Mouse (Mus musculus) intestine, postnatal 0 days (tissue): ENCODE data around the gene Tjp3. TPM values are rescaled to one million over a fixed set of nuclear protein-coding genes. Genes with fewer than 3 reads are reported as not detected.
A peak's percentile ranks its signal among the peaks of the same experiment; 100 is the strongest.

ENCODE experiments used
- ATAC-seq: fragments of 200-750 bp; cut with Nextera tagmentation; 2 replicates; pipeline ENCODE4 v1.8.0; 2017; ENCODE audit warnings: mild to moderate bottlenecking, moderate TSS enrichment, moderate library complexity
- H3K27ac ChIP-seq: fragments of 300-500 bp; sonication (generic); 2 replicates; pipeline ENCODE4 v1.5.1; 2014; ENCODE audit warnings: mild to moderate bottlenecking, low read depth, low read length, moderate library complexity
- H3K27me3 ChIP-seq: fragments of 300-500 bp; sonication (generic); replicated peaks from 2 replicates; pipeline ENCODE4 v1.6.1; 2014; ENCODE audit warnings: low read length, mixed read lengths; ENCODE audit not compliant: control insufficient read depth, insufficient read depth
- H3K36me3 ChIP-seq: fragments of 300-500 bp; sonication (generic); 2 replicates; pipeline ENCODE4 v1.6.1; 2014; ENCODE audit warnings: mild to moderate bottlenecking, moderate library complexity; ENCODE audit not compliant: control insufficient read depth, insufficient read depth
- H3K4me1 ChIP-seq: fragments of 300-500 bp; sonication (generic); replicated peaks from 2 replicates; pipeline ENCODE4 v1.6.1; 2014; ENCODE audit warnings: antibody characterized with exemption, low read length, mixed read lengths; ENCODE audit not compliant: control insufficient read depth, insufficient read depth
- H3K4me2 ChIP-seq: fragments of 300-500 bp; sonication (generic); replicated peaks from 2 replicates; pipeline ENCODE4 v1.6.1; 2014; ENCODE audit warnings: low read depth, mild to moderate bottlenecking, moderate library complexity
- H3K4me3 ChIP-seq: fragments of 300-500 bp; sonication (generic); 2 replicates; pipeline ENCODE4 v1.5.1; 2014; ENCODE audit warnings: low read depth, low read length
- H3K9ac ChIP-seq: fragments of 300-500 bp; sonication (generic); 2 replicates; pipeline ENCODE4 v1.6.1; 2014; ENCODE audit warnings: mild to moderate bottlenecking, low read depth, low read length
- H3K9me3 ChIP-seq: fragments of 300-500 bp; sonication (generic); 2 replicates; pipeline ENCODE4 v1.6.1; 2016; ENCODE audit warnings: mixed run types; ENCODE audit not compliant: control insufficient read depth
- CTCF ChIP-seq: sonication (generic); IDR thresholded peaks from 2 replicates; pipeline ENCODE4 v1.5.1; 2016; ENCODE audit warnings: low read depth, mild to moderate bottlenecking, control low read depth, antibody characterized with exemption, moderate library complexity
- WGBS: fragments of 180-500 bp; shearing (Covaris S2); extraction: QIAGEN DNeasy Blood & Tissue Kit; methylation state at CpG from one replicate; pipeline ENCODE4 v1.1.7; 2014; 5-methylcytosine and 5-hydroxymethylcytosine counted together
- polyA plus RNA-seq: library from polyadenylated mRNA; unstranded; fragments of >200 nt; fragmentation: Nextera tagmentation; extraction: Ambion mirVana; gene quantifications from 2 replicates; pipeline ENCODE4 v1.2.1, GENCODE M21; 2015

Tjp3 gene
- polyA plus RNA-seq, 1 experiment from 2014 or later: 43.4 TPM

DNA sequence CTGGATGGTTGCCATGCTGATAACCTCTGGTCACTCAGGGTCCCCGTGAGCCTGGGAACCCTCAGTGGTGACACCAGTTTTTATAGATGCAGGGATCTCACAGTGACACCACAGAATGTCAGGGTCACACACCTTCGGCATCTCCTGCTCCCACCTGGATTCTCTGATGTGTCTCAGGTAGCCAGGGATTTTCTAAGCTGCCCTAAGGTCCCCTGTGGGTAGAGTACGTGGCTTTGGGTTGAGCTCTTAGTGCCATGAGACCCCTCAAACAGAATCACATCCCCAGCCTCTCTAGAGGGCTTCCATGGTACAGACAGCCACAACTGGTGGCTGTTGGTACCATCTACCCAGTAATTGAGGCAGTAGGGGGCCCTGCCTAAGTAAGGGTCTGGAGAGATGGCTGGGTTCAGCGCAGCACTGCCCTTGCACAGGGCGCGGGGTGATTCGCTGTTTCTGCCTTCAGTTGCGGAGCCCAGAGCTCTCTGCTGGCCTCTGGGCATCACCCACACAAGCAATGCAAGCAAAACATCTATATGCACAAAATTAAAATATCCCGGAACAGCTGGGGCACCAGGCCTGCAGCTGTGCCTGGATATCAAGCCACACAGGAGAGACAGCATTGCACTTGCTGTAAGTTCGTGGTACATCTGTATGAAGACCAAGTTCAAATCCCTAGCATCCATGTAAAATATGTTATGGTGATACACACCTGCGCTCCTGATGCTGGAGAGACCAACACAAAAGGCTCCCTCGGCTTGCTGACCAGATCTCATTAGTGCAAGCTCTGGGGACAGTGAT lies 54.7 kb downstream of the Tjp3 start:
- H3K27me3 ChIP-seq: peaks cover 15% of the 10 kb centered on the region; the same call in 1 of the 2 replicates
- 88% methylated on average over 12 of the region's 12 CpGs for WGBS

GRCm38 (mm10) chr10:81234206-81234605 lies 57.2 kb downstream of the Tjp3 start:
- peak overlapping the region; percentile 72; the same call in 1 of the 2 replicates for H3K4me3 ChIP-seq
- H3K9ac ChIP-seq: 0 out of 2 replicates have a peak overlapping the region, but pooled peaks have one; percentile 78
- WGBS: 70% methylated on average over 6 of the region's 6 CpGs
- no peak for ATAC-seq
- peak overlapping the region; percentile 72 for H3K4me2 ChIP-seq
- H3K27me3 ChIP-seq: peaks cover 14% of the 10 kb centered on the region; the same call in 1 of the 2 replicates
- no peaks in the 10 kb centered on the region for H3K9me3 ChIP-seq
- no peaks in the 10 kb centered on the region for H3K36me3 ChIP-seq
- peak overlapping the region; percentile 95 for H3K27ac ChIP-seq
- peaks cover 6% of the 10 kb centered on the region; the same call in 1 of the 2 replicates for H3K4me1 ChIP-seq
- peak; percentile 12; the same call in 1 of the 2 replicates for TF ChIP-seq CTCF

More for the DNA sequence above, 54.7 kb downstream of the Tjp3 start:
- no peaks in the 10 kb centered on the region for H3K36me3 ChIP-seq
- ATAC-seq: no peak
- H3K4me1 ChIP-seq: peaks cover 6% of the 10 kb centered on the region; the same call in 1 of the 2 replicates
- TF ChIP-seq CTCF: no peak
- H3K4me3 ChIP-seq: no peak overlapping the region
- H3K27ac ChIP-seq: no peak overlapping the region
- H3K9me3 ChIP-seq: no peaks in the 10 kb centered on the region
- no peak overlapping the region for H3K4me2 ChIP-seq
- H3K9ac ChIP-seq: no peak overlapping the region

GRCm38 (mm10) chr10:81233226-81233585 lies 58.2 kb downstream of the Tjp3 start:
- Histone ChIP-seq H3K4me2 (peak overlapping the region; percentile 72), H3K9me3 (no peaks in the 10 kb centered on the region), H3K4me3 (peak overlapping the region; percentile 72), H3K9ac (peak overlapping the region; percentile 78), H3K36me3 (no peaks in the 10 kb centered on the region), H3K27me3 (peaks cover 14% of the 10 kb centered on the region; the same call in 1 of the 2 replicates), H3K27ac (peak overlapping the region; percentile 95), H3K4me1 (peaks cover 6% of the 10 kb centered on the region; the same call in 1 of the 2 replicates)
- peak; percentile 40; the same call in 1 of the 2 replicates for ATAC-seq
- no peak for TF ChIP-seq CTCF
- under 1% methylated on average over 28 of the region's 28 CpGs for WGBS

GRCm38 (mm10) chr10:81232580-81233225 lies 58.7 kb downstream of the Tjp3 start, which contains the start of gene Zfr2:
Gene Zfr2 (plus strand): TSS chr10:81233155.
- H3K4me3 ChIP-seq: peak within 1 kb of the TSS; percentile 72
- peaks cover 6% of the 10 kb centered on the region; the same call in 1 of the 2 replicates for H3K4me1 ChIP-seq
- H3K4me2 ChIP-seq: peak within 1 kb of the TSS; percentile 72
- peak within 1 kb of the TSS; percentile 95 for H3K27ac ChIP-seq
- no peaks in the 10 kb centered on the region for H3K36me3 ChIP-seq
- H3K27me3 ChIP-seq: peaks cover 16% of the 10 kb centered on the region; the same call in 1 of the 2 replicates
- H3K9ac ChIP-seq: peak within 1 kb of the TSS; percentile 78
- no peaks in the 10 kb centered on the region for H3K9me3 ChIP-seq
- no peak for TF ChIP-seq CTCF
- ATAC-seq: peak; percentile 89
- WGBS: 3% methylated on average over 29 of the region's 29 CpGs

DNA sequence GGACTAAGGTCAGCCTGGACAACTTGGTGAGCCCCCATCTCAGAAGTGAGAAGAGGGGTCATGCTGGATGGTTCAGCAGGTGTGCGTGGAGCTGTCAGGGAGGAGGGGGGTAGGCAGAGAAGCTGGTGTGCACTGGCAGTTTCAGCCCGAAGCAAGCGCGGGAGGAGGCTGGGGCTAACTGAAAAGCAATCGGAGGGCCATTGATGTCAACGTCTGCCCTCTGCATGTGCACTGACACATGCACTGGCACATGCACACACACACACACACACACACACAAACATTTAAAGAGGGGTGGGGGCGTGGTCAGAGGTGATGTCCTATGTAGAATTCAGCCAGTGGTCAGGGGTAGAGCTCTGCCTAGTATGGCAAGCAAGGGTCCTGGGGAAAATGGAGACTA lies 59.9 kb downstream of the Tjp3 start:
- Histone ChIP-seq H3K9me3 (no peaks in the 10 kb centered on the region), H3K27me3 (peaks cover 16% of the 10 kb centered on the region; the same call in 1 of the 2 replicates), H3K4me1 (peaks cover 6% of the 10 kb centered on the region; the same call in 1 of the 2 replicates), H3K9ac (no peak overlapping the region), H3K36me3 (no peaks in the 10 kb centered on the region), H3K27ac (0 out of 2 replicates have a peak overlapping the region, but pooled peaks have one; percentile 95), H3K4me2 (no peak overlapping the region; the same call in 1 of the 2 replicates), H3K4me3 (no peak overlapping the region)
- WGBS: 62% methylated on average over 7 of the region's 7 CpGs
- no peak for ATAC-seq
- no peak for TF ChIP-seq CTCF
